19 mouse cellular contexts compared by ENCODE assay signal in genomic region chr13:18988323-18988722, GRCm38 (mm10). TPM values are rescaled to one million over a fixed set of nuclear protein-coding genes. Genes with fewer than 3 reads are reported as not detected.
"Had no signal": no experiment of that assay in that cellular context is flagged by ENCODE, and none has a peak within 500 bp of the region (broad histone marks: within the 10 kb centered on the region; RNA-seq: fewer than 3 reads in every experiment).

No protein-coding gene starts in this region.

- H3K4me1 ChIP-seq: liver, embryonic 13.5 days; midbrain, embryonic 12.5 days; neural tube, embryonic 12.5 days; neural tube, embryonic 15.5 days; stomach, embryonic 15.5 days had no signal

- H3K4me3 ChIP-seq: left cerebral cortex, adult 2 months; liver, embryonic 13.5 days; midbrain, embryonic 12.5 days; neural tube, embryonic 12.5 days; neural tube, embryonic 15.5 days; stomach, embryonic 15.5 days had no signal

- H3K27me3 ChIP-seq: liver, embryonic 13.5 days; midbrain, embryonic 12.5 days; neural tube, embryonic 12.5 days; neural tube, embryonic 15.5 days; stomach, embryonic 15.5 days had no signal

- H3K27ac ChIP-seq: left cerebral cortex, adult 2 months; liver, embryonic 13.5 days; midbrain, embryonic 12.5 days; neural tube, embryonic 12.5 days; neural tube, embryonic 15.5 days; stomach, embryonic 15.5 days had no signal

- DNase-seq: kidney, postnatal 10 days; kidney, postnatal 36 days; layer of hippocampus, postnatal 36 days; liver, embryonic 13.5 days; lung, adult 2 months; lung, postnatal 14 days; lung, postnatal 4 days; right cerebral cortex, adult 18-20 months; right cerebral cortex, postnatal 14 days; right cerebral cortex, postnatal 4 days; thymus, postnatal 25 days had no signal

- H3K36me3 ChIP-seq: liver, embryonic 13.5 days; midbrain, embryonic 12.5 days; neural tube, embryonic 12.5 days; neural tube, embryonic 15.5 days; stomach, embryonic 15.5 days had no signal

- H3K9me3 ChIP-seq: liver, embryonic 13.5 days; midbrain, embryonic 12.5 days; neural tube, embryonic 12.5 days; neural tube, embryonic 15.5 days; stomach, embryonic 15.5 days had no signal

- H3K9ac ChIP-seq: liver, embryonic 13.5 days; midbrain, embryonic 12.5 days; neural tube, embryonic 12.5 days; neural tube, embryonic 15.5 days; stomach, embryonic 15.5 days had no signal

- H3K4me2 ChIP-seq: liver, embryonic 13.5 days; midbrain, embryonic 12.5 days; neural tube, embryonic 12.5 days; neural tube, embryonic 15.5 days; stomach, embryonic 15.5 days had no signal

RNA-seq across cellular contexts. Expression of gene Amph, which starts 40.3 kb away (rescaled TPM):
- total RNA-seq: megakaryocyte progenitor cell, adult 5-6 weeks; megakaryocyte-erythroid progenitor cell, adult 5-6 weeks had no signal
- polyA plus RNA-seq: liver, adult 2 months had no signal
